Mouse (Mus musculus): ENCODE results near the gene Capg. TPM values are rescaled to one million over a fixed set of nuclear protein-coding genes. Genes with fewer than 3 reads are reported as not detected.
A peak's percentile ranks its signal among the peaks of the same experiment; 100 is the strongest.
"Not testable (repeated sequence)": the region's sequence is repeated elsewhere in the genome, so short reads cannot be mapped to it uniquely, and the experiment has no call there.

Gene Capg
- polyA plus RNA-seq, 1 experiment from 2014 or later: 24.7 TPM

- no peak overlapping the region for H3K4me3 ChIP-seq
- H3K4me2 ChIP-seq: no peak overlapping the region
- H3K27ac ChIP-seq (ENCODE audit: poor library complexity, severe bottlenecking): no peak overlapping the region
- H3K27me3 ChIP-seq (replicated peaks): no peaks in the 10 kb centered on the region
- ATAC-seq (ENCODE audit: insufficient number of reproducible peaks, low FRiP score): no peak
- 73% methylated on average over 4 of the region's 4 CpGs for WGBS
- H3K9me3 ChIP-seq (replicated peaks): no peaks in the 10 kb centered on the region; the same call in 1 of the 2 replicates
- peaks cover 16% of the 10 kb centered on the region for H3K4me1 ChIP-seq (replicated peaks)
- H3K36me3 ChIP-seq: no peaks in the 10 kb centered on the region
- no peak overlapping the region for H3K9ac ChIP-seq
Observed at GRCm38 (mm10) chr6:72532580-72532979, 11.6 kb upstream of the Capg start.

GRCm38 (mm10) chr6:72533555-72533954, 10.6 kb upstream of the Capg start:
- H3K4me3 ChIP-seq; H3K36me3 ChIP-seq; H3K4me2 ChIP-seq; H3K27me3 ChIP-seq (replicated peaks); H3K9me3 ChIP-seq (replicated peaks); H3K9ac ChIP-seq: not testable (repeated sequence)
- WGBS: 23% methylated on average over 1 of the region's 1 CpGs
- peak; percentile 49 for ATAC-seq (ENCODE audit: insufficient number of reproducible peaks, low FRiP score)
- Histone ChIP-seq H3K4me1 (replicated peaks) (peaks cover 20% of the 10 kb centered on the region), H3K27ac (ENCODE audit: poor library complexity, severe bottlenecking) (peak overlapping the region; percentile 54; the same call in 1 of the 2 replicates)

DNA sequence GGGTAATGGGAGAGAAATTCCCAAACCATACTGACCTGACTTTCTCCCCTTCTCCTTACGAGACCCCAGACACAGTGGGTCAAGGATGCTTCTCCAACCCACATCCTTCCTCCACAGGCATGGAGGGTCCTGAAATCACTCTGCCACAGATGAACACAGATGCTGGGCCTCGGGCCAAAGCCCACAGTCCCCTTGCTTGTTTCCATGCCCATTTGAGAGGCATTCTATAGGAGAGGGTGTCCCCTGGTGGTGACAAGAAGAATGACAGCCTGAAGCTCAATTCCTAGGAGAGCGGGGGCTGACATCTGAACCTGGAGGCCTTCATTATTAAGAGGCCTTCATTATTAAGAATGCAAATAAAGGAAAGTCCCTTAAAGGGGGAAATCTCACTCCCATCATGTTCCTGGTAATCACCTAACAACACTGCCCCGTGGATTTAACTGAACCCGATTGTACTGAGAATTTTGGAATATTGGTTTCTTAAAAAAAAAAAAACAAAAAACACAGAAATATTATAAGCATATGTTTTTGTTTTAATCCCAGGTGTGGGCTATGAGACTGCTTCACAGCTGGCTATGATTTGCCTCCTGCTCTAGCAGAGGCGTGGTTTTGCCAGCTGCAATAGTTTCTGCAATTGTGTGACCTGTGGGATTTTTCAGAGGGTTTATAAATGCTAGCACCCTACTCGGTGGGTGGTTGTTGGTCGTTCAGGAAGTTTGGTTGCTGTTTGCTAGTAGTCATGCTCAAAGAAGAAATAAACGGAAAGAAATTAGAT, 10.0 kb upstream of the Capg start:
- no peaks in the 10 kb centered on the region for H3K27me3 ChIP-seq (replicated peaks)
- WGBS: 37% methylated on average over 9 of the region's 9 CpGs
- no peaks in the 10 kb centered on the region; the same call in 1 of the 2 replicates for H3K9me3 ChIP-seq (replicated peaks)
- H3K9ac ChIP-seq: no peak overlapping the region
- H3K4me2 ChIP-seq: no peak overlapping the region
- peaks cover 22% of the 10 kb centered on the region for H3K4me1 ChIP-seq (replicated peaks)
- H3K27ac ChIP-seq (ENCODE audit: poor library complexity, severe bottlenecking): peak overlapping the region; percentile 54; the same call in 1 of the 2 replicates
- peak; percentile 37; the same call in 1 of the 2 replicates for ATAC-seq (ENCODE audit: insufficient number of reproducible peaks, low FRiP score)
- H3K4me3 ChIP-seq: no peak overlapping the region
- no peaks in the 10 kb centered on the region for H3K36me3 ChIP-seq

- Histone ChIP-seq H3K4me2 (peak overlapping the region; percentile 57), H3K4me3 (peak overlapping the region; percentile 15), H3K9me3 (replicated peaks) (no peaks in the 10 kb centered on the region), H3K27ac (ENCODE audit: poor library complexity, severe bottlenecking) (no peak overlapping the region), H3K9ac (no peak overlapping the region), H3K27me3 (replicated peaks) (no peaks in the 10 kb centered on the region), H3K4me1 (replicated peaks) (peaks cover 22% of the 10 kb centered on the region), H3K36me3 (no peaks in the 10 kb centered on the region)
- no peak for ATAC-seq (ENCODE audit: insufficient number of reproducible peaks, low FRiP score)
- 2% methylated on average over 9 of the region's 9 CpGs for WGBS
Observed at GRCm38 (mm10) chr6:72535165-72535564, 9.0 kb upstream of the Capg start.

DNA sequence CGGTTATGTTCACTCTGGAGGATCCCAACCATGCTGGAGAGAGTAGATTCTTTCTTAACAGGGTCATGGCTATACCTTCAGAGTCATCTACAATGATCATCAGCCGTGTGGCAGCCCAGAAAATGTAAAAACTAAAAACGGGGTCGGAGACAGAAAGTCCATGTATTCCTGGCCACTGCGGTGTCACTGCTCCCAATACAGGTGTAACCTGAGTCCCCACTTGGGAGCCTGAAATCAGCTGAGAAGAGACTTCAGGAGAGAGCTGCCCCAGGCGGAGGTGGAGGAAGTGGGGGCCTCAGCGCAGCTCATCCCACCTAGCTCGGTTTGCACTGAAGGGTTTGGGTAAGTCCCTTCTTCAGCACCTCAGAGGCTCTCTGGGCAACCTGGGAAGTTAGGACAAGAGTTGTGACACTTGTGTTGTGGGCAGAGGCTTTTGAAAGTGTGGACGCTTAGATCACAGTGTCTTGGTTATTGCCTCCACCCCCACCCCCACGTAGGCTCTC, 6.1 kb upstream of the Capg start:
- peaks cover 16% of the 10 kb centered on the region for H3K4me1 ChIP-seq (replicated peaks)
- 45% methylated on average over 10 of the region's 10 CpGs for WGBS
- H3K9me3 ChIP-seq (replicated peaks): no peaks in the 10 kb centered on the region
- H3K27me3 ChIP-seq (replicated peaks): no peaks in the 10 kb centered on the region
- no peak overlapping the region for H3K27ac ChIP-seq (ENCODE audit: poor library complexity, severe bottlenecking)
- H3K4me2 ChIP-seq: peak overlapping the region; percentile 83
- no peak for ATAC-seq (ENCODE audit: insufficient number of reproducible peaks, low FRiP score)
- H3K4me3 ChIP-seq: peak overlapping the region; percentile 63
- peak overlapping the region; percentile 72 for H3K9ac ChIP-seq
- no peaks in the 10 kb centered on the region for H3K36me3 ChIP-seq

GRCm38 (mm10) chr6:72538562-72539031, 5.6 kb upstream of the Capg start:
- peak overlapping the region; percentile 72 for H3K9ac ChIP-seq
- peak overlapping the region; percentile 63 for H3K4me3 ChIP-seq
- H3K27ac ChIP-seq (ENCODE audit: poor library complexity, severe bottlenecking): no peak overlapping the region
- H3K27me3 ChIP-seq (replicated peaks): no peaks in the 10 kb centered on the region
- no peaks in the 10 kb centered on the region for H3K9me3 ChIP-seq (replicated peaks)
- H3K4me2 ChIP-seq: peak overlapping the region; percentile 83
- peak; percentile 94 for ATAC-seq (ENCODE audit: insufficient number of reproducible peaks, low FRiP score)
- 2% methylated on average over 16 of the region's 16 CpGs for WGBS
- H3K36me3 ChIP-seq: no peaks in the 10 kb centered on the region
- peaks cover 14% of the 10 kb centered on the region for H3K4me1 ChIP-seq (replicated peaks)

- WGBS: 75% methylated on average over 12 of the region's 12 CpGs
- peaks cover 12% of the 10 kb centered on the region for H3K4me1 ChIP-seq (replicated peaks)
- H3K9ac ChIP-seq: no peak overlapping the region
- H3K4me3 ChIP-seq: no peak overlapping the region
- H3K36me3 ChIP-seq: no peaks in the 10 kb centered on the region
- no peak for ATAC-seq (ENCODE audit: insufficient number of reproducible peaks, low FRiP score)
- H3K27me3 ChIP-seq (replicated peaks): no peaks in the 10 kb centered on the region
- no peak overlapping the region for H3K27ac ChIP-seq (ENCODE audit: poor library complexity, severe bottlenecking)
- H3K9me3 ChIP-seq (replicated peaks): no peaks in the 10 kb centered on the region; the same call in 1 of the 2 replicates
- no peak overlapping the region for H3K4me2 ChIP-seq
Observed at GRCm38 (mm10) chr6:72543265-72543850, 833 bp upstream of the Capg start.

DNA sequence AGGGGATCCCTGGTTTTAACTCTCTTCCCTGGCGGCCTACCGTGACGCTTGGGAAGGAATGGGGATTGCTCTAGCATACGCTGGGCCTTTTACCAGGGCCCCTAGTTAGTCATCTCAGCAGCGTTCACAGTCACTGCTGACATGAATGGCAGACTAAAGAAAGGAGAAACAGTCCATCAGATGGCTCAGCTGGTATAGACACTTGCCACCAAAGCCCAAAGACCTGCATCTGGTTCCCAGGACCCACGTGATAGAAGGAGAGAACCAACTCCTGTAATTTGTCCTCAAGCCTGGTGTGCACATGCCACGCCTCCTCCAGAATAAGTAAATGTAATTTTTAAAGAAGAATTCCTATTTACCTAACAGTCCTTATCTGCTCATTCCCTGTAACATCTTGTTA, 1.2 kb downstream of the Capg start:
- no peak overlapping the region for H3K9ac ChIP-seq
- H3K4me1 ChIP-seq (replicated peaks): peaks cover 18% of the 10 kb centered on the region
- ATAC-seq (ENCODE audit: insufficient number of reproducible peaks, low FRiP score): no peak
- 57% methylated on average over 7 of the region's 7 CpGs for WGBS
- H3K4me3 ChIP-seq: no peak overlapping the region
- no peak overlapping the region; the same call in 1 of the 2 replicates for H3K4me2 ChIP-seq
- no peak overlapping the region for H3K27ac ChIP-seq (ENCODE audit: poor library complexity, severe bottlenecking)
- H3K27me3 ChIP-seq (replicated peaks): no peaks in the 10 kb centered on the region
- H3K9me3 ChIP-seq (replicated peaks): no peaks in the 10 kb centered on the region; the same call in 1 of the 2 replicates
- H3K36me3 ChIP-seq: no peaks in the 10 kb centered on the region

GRCm38 (mm10) chr6:72547121-72547520, 2.9 kb downstream of the Capg start:
- 89% methylated on average over 2 of the region's 2 CpGs for WGBS
- Histone ChIP-seq H3K27me3 (replicated peaks) (no peaks in the 10 kb centered on the region), H3K4me3 (no peak overlapping the region), H3K9ac (no peak overlapping the region), H3K36me3 (no peaks in the 10 kb centered on the region), H3K27ac (ENCODE audit: poor library complexity, severe bottlenecking) (no peak overlapping the region), H3K9me3 (replicated peaks) (no peaks in the 10 kb centered on the region; the same call in 1 of the 2 replicates), H3K4me1 (replicated peaks) (peaks cover 19% of the 10 kb centered on the region), H3K4me2 (no peak overlapping the region)
- no peak for ATAC-seq (ENCODE audit: insufficient number of reproducible peaks, low FRiP score)

- Histone ChIP-seq H3K4me2 (no peak overlapping the region), H3K4me1 (replicated peaks) (peaks cover 25% of the 10 kb centered on the region), H3K9me3 (replicated peaks) (no peaks in the 10 kb centered on the region; the same call in 1 of the 2 replicates), H3K27me3 (replicated peaks) (no peaks in the 10 kb centered on the region), H3K36me3 (no peaks in the 10 kb centered on the region), H3K9ac (no peak overlapping the region), H3K4me3 (no peak overlapping the region), H3K27ac (ENCODE audit: poor library complexity, severe bottlenecking) (no peak overlapping the region)
- no peak for ATAC-seq (ENCODE audit: insufficient number of reproducible peaks, low FRiP score)
- WGBS: 85% methylated on average over 3 of the region's 3 CpGs
Observed at GRCm38 (mm10) chr6:72547862-72548261, 3.7 kb downstream of the Capg start.

- 57% methylated on average over 9 of the region's 9 CpGs for WGBS
- Histone ChIP-seq H3K4me2 (no peak overlapping the region), H3K36me3 (no peaks in the 10 kb centered on the region), H3K27me3 (replicated peaks) (no peaks in the 10 kb centered on the region), H3K4me1 (replicated peaks) (peaks cover 30% of the 10 kb centered on the region), H3K27ac (ENCODE audit: poor library complexity, severe bottlenecking) (no peak overlapping the region), H3K4me3 (no peak overlapping the region), H3K9me3 (replicated peaks) (no peaks in the 10 kb centered on the region; the same call in 1 of the 2 replicates), H3K9ac (no peak overlapping the region)
- no peak for ATAC-seq (ENCODE audit: insufficient number of reproducible peaks, low FRiP score)
Observed at GRCm38 (mm10) chr6:72549041-72549580, 4.9 kb downstream of the Capg start.

All from heart, embryonic 12.5 days (tissue).